Mouse (Mus musculus) kidney, adult 2 months (tissue): ENCODE measurements at regions not wholly inside any gene's neighbourhood (a gene's known extent, or its start where the extent isn't known, plus 50 kb on each side); places are given as distances from the start of the nearest gene placed in this dataset.

Source experiments
- CTCF ChIP-seq: fragments of 200-500 bp; conservative IDR thresholded peaks from 2 replicates; pipeline ENCODE4 v1.5.1; 2011; ENCODE audit warnings: low read depth, mild to moderate bottlenecking, control low read depth, low read length, moderate library complexity, mixed read lengths; ENCODE audit not compliant: insufficient read depth, insufficient read length
- POLR2A ChIP-seq: fragments of 200-500 bp; IDR thresholded peaks from one replicate; pipeline ENCODE4 v1.6.1; 2011; ENCODE audit warnings: low read depth, low read length, control low read depth

GRCm38 (mm10) chr3:56379500-56379899 lies 196.0 kb upstream of the Nbea start:
- TF ChIP-seq CTCF (no peak), POLR2A (no peak)
